Mouse (Mus musculus): ENCODE results near the gene Lemd2. TPM values are rescaled to one million over a fixed set of nuclear protein-coding genes. Genes with fewer than 3 reads are reported as not detected.

The Lemd2 gene
- polyA plus RNA-seq, 1 experiment from 2014 or later = 12.0 TPM

DNA sequence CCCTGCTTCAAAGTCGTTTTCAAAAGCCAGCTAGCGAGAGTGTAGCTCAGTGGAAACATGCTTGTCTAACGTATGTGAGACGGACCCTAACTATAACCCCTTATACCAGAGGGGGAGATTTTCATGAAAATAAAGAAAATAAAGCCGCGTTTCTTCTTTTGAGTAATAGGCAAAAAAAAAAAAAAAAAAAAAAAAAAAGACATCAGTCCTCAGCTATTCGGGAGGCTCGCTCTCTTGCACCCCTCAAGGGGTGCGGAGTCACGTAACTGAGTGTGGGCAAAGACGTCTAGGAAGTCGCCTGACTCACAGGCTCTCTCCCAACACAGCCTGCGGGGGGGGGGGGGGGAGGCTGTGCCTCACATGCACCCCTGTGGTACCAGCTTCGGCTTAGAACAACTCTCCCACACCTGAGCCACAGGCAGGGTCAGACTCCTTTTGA is 1.3 kb downstream of the Lemd2 start:
- Histone ChIP-seq H3K9me3 (replicated peaks; ENCODE audit: control insufficient read depth, low read length) (no peaks in the 10 kb centered on the region), H3K9ac (replicated peaks; ENCODE audit: low read length) (peak overlapping the region; percentile 98), H3K27ac (replicated peaks; ENCODE audit: low read depth, low read length) (no peak overlapping the region), H3K4me2 (ENCODE audit: low read depth, low read length) (peak overlapping the region; percentile 80), H3K27me3 (ENCODE audit: control insufficient read depth, insufficient read depth, low read length) (no peaks in the 10 kb centered on the region), H3K4me3 (ENCODE audit: low read depth, low read length) (peak overlapping the region; percentile 95), H3K4me1 (ENCODE audit: control insufficient read depth, insufficient read depth, low read length) (no peaks in the 10 kb centered on the region; the same call in 1 of the 2 replicates), H3K36me3 (replicated peaks; ENCODE audit: control insufficient read depth, insufficient read depth, low read depth, low read length) (peaks cover 13% of the 10 kb centered on the region)
- 47% methylated on average over 14 of the region's 14 CpGs for WGBS
- DNase-seq (ENCODE audit: low spot score) (no peak), ATAC-seq (replicated peaks; ENCODE audit: insufficient number of reproducible peaks, low FRiP score, low TSS enrichment, low read depth) (no peak)

DNA sequence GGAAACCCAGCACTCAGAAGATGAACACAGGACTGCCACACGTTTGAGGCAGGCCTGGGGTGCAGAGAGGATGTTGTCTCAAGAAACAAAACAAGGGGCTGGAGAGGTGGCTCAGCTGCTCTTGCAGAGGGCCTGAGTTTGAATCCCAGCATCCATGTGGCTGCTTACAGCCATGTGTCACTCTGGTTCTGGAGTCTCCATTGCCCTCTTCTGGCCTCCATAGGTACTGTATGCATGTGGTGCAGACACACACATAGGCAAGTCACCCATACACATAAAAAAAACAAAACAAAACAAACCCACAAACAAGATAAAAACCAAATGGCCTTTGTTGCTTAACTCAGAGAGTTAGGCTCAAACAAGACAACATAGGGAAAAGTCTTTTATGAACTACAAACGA is 2.3 kb downstream of the Lemd2 start:
- DNase-seq (ENCODE audit: low spot score) (no peak), ATAC-seq (replicated peaks; ENCODE audit: insufficient number of reproducible peaks, low FRiP score, low TSS enrichment, low read depth) (no peak)
- Histone ChIP-seq H3K36me3 (replicated peaks; ENCODE audit: control insufficient read depth, insufficient read depth, low read depth, low read length) (peaks cover 13% of the 10 kb centered on the region), H3K4me1 (ENCODE audit: control insufficient read depth, insufficient read depth, low read length) (no peaks in the 10 kb centered on the region; the same call in 1 of the 2 replicates), H3K4me2 (ENCODE audit: low read depth, low read length) (no peak overlapping the region), H3K9me3 (replicated peaks; ENCODE audit: control insufficient read depth, low read length) (no peaks in the 10 kb centered on the region), H3K27ac (replicated peaks; ENCODE audit: low read depth, low read length) (no peak overlapping the region), H3K4me3 (ENCODE audit: low read depth, low read length) (no peak overlapping the region), H3K9ac (replicated peaks; ENCODE audit: low read length) (no peak overlapping the region), H3K27me3 (ENCODE audit: control insufficient read depth, insufficient read depth, low read length) (no peaks in the 10 kb centered on the region)
- 81% methylated on average over 2 of the region's 2 CpGs for WGBS

DNA sequence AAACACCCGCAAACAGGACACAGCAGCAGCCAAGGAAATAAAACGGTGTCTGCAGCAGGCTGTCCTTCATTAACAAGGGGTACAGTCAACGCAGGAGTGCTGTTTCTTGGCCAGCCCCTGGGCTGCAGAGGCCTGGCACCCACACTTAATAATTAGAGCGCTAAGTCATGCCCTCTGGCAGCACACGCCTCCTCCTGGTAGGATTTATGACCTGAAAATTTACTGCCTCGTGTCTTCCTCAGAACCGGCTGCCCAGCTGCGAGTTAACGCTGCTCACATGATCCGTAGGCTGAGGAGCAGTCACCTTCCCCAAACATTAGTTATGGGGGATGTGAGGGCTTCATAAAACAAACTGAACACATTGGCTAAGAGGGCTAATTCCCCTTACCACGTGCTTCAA is 3.5 kb downstream of the Lemd2 start:
- Histone ChIP-seq H3K9ac (replicated peaks; ENCODE audit: low read length) (no peak overlapping the region; the same call in 1 of the 2 replicates), H3K4me1 (ENCODE audit: control insufficient read depth, insufficient read depth, low read length) (no peaks in the 10 kb centered on the region; the same call in 1 of the 2 replicates), H3K9me3 (replicated peaks; ENCODE audit: control insufficient read depth, low read length) (no peaks in the 10 kb centered on the region), H3K4me3 (ENCODE audit: low read depth, low read length) (no peak overlapping the region), H3K36me3 (replicated peaks; ENCODE audit: control insufficient read depth, insufficient read depth, low read depth, low read length) (peaks cover 16% of the 10 kb centered on the region), H3K27ac (replicated peaks; ENCODE audit: low read depth, low read length) (no peak overlapping the region), H3K27me3 (ENCODE audit: control insufficient read depth, insufficient read depth, low read length) (no peaks in the 10 kb centered on the region), H3K4me2 (ENCODE audit: low read depth, low read length) (no peak overlapping the region)
- WGBS = 87% methylated on average over 11 of the region's 11 CpGs
- ATAC-seq (replicated peaks; ENCODE audit: insufficient number of reproducible peaks, low FRiP score, low TSS enrichment, low read depth) = no peak
- no peak for DNase-seq (ENCODE audit: low spot score)

DNA sequence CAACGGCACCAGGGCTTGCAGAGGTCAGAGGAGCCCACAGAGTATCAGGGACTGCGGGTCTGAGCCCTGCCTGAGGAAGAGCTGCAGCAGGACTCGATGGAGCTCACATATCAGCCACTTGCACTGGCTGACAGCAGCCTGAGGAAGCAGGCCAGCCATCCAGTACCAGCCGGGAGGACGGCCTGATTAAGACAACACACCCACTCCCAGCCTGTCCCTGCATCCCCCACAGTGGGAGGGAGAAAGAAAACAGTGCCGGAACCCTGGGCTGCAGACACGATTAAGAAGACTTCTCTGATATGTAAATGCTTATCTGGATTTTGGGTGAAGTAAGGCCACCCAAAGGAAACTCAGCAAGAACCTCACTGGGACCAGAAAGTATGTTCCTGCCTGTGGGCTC is 4.4 kb downstream of the Lemd2 start:
- Histone ChIP-seq H3K9me3 (replicated peaks; ENCODE audit: control insufficient read depth, low read length) (no peaks in the 10 kb centered on the region), H3K4me3 (ENCODE audit: low read depth, low read length) (no peak overlapping the region), H3K4me1 (ENCODE audit: control insufficient read depth, insufficient read depth, low read length) (no peaks in the 10 kb centered on the region; the same call in 1 of the 2 replicates), H3K36me3 (replicated peaks; ENCODE audit: control insufficient read depth, insufficient read depth, low read depth, low read length) (peaks cover 20% of the 10 kb centered on the region), H3K4me2 (ENCODE audit: low read depth, low read length) (no peak overlapping the region), H3K9ac (replicated peaks; ENCODE audit: low read length) (no peak overlapping the region), H3K27ac (replicated peaks; ENCODE audit: low read depth, low read length) (no peak overlapping the region), H3K27me3 (ENCODE audit: control insufficient read depth, insufficient read depth, low read length) (no peaks in the 10 kb centered on the region)
- no peak for ATAC-seq (replicated peaks; ENCODE audit: insufficient number of reproducible peaks, low FRiP score, low TSS enrichment, low read depth)
- DNase-seq (ENCODE audit: low spot score) = no peak
- 81% methylated on average over 7 of the region's 7 CpGs for WGBS

DNA sequence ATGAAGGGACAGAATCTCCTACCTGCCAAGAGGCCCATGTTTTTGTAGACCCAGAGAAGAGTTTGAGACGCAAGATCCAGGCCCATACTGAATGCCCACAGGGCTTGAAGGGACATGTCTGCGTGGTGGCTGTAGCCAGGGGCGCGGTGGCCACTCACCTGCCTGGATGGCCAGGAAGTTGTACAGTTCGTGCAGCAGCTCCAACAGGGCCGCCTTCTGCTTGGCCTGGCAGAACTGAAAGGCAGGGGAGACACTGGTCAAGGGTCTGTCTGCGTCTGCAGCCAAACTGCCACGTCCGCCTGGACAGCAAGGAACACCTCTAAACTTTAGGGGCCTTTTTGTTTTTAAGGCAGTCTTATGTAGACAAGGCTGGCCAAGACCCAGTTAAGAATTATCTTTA is 5.1 kb downstream of the Lemd2 start:
- WGBS = 97% methylated on average over 9 of the region's 9 CpGs
- H3K4me1 ChIP-seq (ENCODE audit: control insufficient read depth, insufficient read depth, low read length) = no peaks in the 10 kb centered on the region; the same call in 1 of the 2 replicates
- H3K36me3 ChIP-seq (replicated peaks; ENCODE audit: control insufficient read depth, insufficient read depth, low read depth, low read length) = peaks cover 20% of the 10 kb centered on the region
- ATAC-seq (replicated peaks; ENCODE audit: insufficient number of reproducible peaks, low FRiP score, low TSS enrichment, low read depth) (no peak), DNase-seq (ENCODE audit: low spot score) (no peak)
- H3K27ac ChIP-seq (replicated peaks; ENCODE audit: low read depth, low read length) = no peak overlapping the region
- no peak overlapping the region; the same call in 1 of the 2 replicates for H3K4me2 ChIP-seq (ENCODE audit: low read depth, low read length)
- no peaks in the 10 kb centered on the region for H3K27me3 ChIP-seq (ENCODE audit: control insufficient read depth, insufficient read depth, low read length)
- H3K4me3 ChIP-seq (ENCODE audit: low read depth, low read length) = no peak overlapping the region
- H3K9ac ChIP-seq (replicated peaks; ENCODE audit: low read length) = no peak overlapping the region
- no peaks in the 10 kb centered on the region for H3K9me3 ChIP-seq (replicated peaks; ENCODE audit: control insufficient read depth, low read length)

DNA sequence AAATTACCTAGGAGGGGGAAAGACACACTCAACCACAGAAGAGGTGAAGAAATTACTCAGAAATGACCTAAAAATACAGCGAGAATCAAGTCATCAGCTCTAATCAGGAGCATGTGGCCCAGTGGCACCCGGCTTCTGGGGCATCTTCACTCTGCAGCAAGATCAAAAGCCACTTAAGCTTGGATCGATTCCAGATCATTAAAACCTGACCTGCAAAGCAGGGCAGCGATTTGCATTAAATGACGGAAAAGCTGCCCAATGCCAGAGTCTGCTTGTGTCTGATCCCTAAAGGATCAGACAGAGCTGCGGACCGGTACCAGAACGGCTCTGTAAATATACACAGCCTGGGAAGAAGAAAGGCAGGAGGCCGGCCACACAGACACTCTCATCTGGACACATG is 8.1 kb downstream of the Lemd2 start:
- no peaks in the 10 kb centered on the region for H3K4me1 ChIP-seq (ENCODE audit: control insufficient read depth, insufficient read depth, low read length)
- no peak for ATAC-seq (replicated peaks; ENCODE audit: insufficient number of reproducible peaks, low FRiP score, low TSS enrichment, low read depth)
- H3K9me3 ChIP-seq (replicated peaks; ENCODE audit: control insufficient read depth, low read length) = no peaks in the 10 kb centered on the region
- H3K36me3 ChIP-seq (replicated peaks; ENCODE audit: control insufficient read depth, insufficient read depth, low read depth, low read length) = peaks cover 33% of the 10 kb centered on the region
- no peak overlapping the region for H3K4me3 ChIP-seq (ENCODE audit: low read depth, low read length)
- no peaks in the 10 kb centered on the region for H3K27me3 ChIP-seq (ENCODE audit: control insufficient read depth, insufficient read depth, low read length)
- no peak overlapping the region for H3K4me2 ChIP-seq (ENCODE audit: low read depth, low read length)
- H3K27ac ChIP-seq (replicated peaks; ENCODE audit: low read depth, low read length) = no peak overlapping the region
- WGBS = 74% methylated on average over 9 of the region's 9 CpGs
- DNase-seq (ENCODE audit: low spot score) = no peak
- H3K9ac ChIP-seq (replicated peaks; ENCODE audit: low read length) = no peak overlapping the region

DNA sequence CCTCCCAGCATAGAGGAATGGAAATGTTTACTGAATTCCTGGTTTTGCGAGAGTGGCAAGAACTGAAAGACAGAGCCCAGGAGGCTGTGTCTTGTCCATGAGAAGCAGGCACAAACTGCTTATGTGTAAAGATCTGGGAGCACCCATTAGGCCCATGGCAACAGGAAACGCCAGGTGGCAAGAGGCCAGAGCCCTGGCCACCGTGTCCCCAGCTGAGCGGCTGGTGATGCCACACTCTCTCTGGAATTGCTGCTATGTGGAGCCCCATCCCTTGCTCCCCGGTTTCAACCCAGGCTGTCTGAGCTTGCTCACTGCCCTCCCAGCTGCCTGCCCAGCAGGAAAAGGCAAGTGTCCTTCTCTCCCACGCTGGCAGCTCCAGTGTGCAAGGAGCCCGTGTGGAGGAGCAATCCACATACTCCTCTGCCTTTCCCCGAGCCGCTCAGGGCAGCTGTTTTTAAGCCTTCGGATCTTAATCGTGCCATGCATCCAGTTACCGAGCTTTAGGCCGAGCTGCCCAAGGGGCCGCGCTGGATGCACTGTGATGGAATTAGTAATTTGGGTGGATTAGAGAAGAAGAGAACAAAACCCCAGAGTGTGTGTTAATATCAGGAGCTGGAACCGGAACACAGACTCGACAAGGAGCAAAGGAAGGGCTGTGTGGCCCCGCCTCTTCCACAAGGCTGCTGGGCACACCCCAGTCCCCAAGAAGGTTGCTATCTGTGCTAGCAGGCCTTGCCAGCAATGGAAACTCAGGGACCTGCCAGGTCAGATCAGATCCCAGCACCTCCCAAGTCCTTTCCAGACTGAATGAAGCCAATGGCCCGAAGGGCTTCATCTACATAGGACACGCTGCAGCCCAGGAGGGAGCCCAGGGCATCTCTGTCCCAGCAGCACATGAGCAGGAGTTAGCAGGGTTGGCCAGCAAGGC is 9.7 kb downstream of the Lemd2 start:
- DNase-seq (ENCODE audit: low spot score) = no peak
- Histone ChIP-seq H3K4me1 (ENCODE audit: control insufficient read depth, insufficient read depth, low read length) (no peaks in the 10 kb centered on the region), H3K36me3 (replicated peaks; ENCODE audit: control insufficient read depth, insufficient read depth, low read depth, low read length) (peaks cover 28% of the 10 kb centered on the region), H3K9ac (replicated peaks; ENCODE audit: low read length) (no peak overlapping the region), H3K27ac (replicated peaks; ENCODE audit: low read depth, low read length) (no peak overlapping the region), H3K27me3 (ENCODE audit: control insufficient read depth, insufficient read depth, low read length) (no peaks in the 10 kb centered on the region), H3K9me3 (replicated peaks; ENCODE audit: control insufficient read depth, low read length) (no peaks in the 10 kb centered on the region), H3K4me3 (ENCODE audit: low read depth, low read length) (no peak overlapping the region), H3K4me2 (ENCODE audit: low read depth, low read length) (no peak overlapping the region)
- no peak for ATAC-seq (replicated peaks; ENCODE audit: insufficient number of reproducible peaks, low FRiP score, low TSS enrichment, low read depth)
- 71% methylated on average over 20 of the region's 20 CpGs for WGBS

DNA sequence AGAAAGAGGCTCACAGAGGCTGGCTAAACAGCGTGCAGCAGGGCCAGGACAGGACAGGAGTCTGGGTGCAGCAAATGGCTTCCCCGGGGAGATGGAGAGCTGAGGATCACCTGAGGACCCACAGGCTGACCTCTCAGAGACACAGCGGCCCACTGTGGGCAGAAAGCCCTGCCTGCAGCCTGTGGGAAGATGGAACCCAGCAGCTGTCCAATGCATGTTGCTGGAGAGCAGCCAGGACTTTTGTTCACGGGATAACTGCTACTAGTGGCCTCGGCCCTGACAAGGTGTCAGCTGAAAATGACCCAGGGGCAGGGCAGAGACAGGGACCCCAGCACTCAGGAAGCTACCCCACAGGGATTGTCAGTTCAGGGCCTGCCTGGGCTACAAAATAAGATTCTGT is 12.5 kb downstream of the Lemd2 start:
- ATAC-seq (replicated peaks; ENCODE audit: insufficient number of reproducible peaks, low FRiP score, low TSS enrichment, low read depth) (no peak), DNase-seq (ENCODE audit: low spot score) (no peak)
- Histone ChIP-seq H3K27me3 (ENCODE audit: control insufficient read depth, insufficient read depth, low read length) (no peaks in the 10 kb centered on the region), H3K4me2 (ENCODE audit: low read depth, low read length) (no peak overlapping the region), H3K9ac (replicated peaks; ENCODE audit: low read length) (no peak overlapping the region), H3K27ac (replicated peaks; ENCODE audit: low read depth, low read length) (no peak overlapping the region), H3K9me3 (replicated peaks; ENCODE audit: control insufficient read depth, low read length) (no peaks in the 10 kb centered on the region), H3K4me3 (ENCODE audit: low read depth, low read length) (no peak overlapping the region), H3K36me3 (replicated peaks; ENCODE audit: control insufficient read depth, insufficient read depth, low read depth, low read length) (peaks cover 21% of the 10 kb centered on the region), H3K4me1 (ENCODE audit: control insufficient read depth, insufficient read depth, low read length) (no peaks in the 10 kb centered on the region)
- WGBS = 94% methylated on average over 5 of the region's 5 CpGs

Data from embryonic facial prominence, embryonic 11.5 days (tissue).